Mouse (Mus musculus) fat pad, adult 2 months (tissue): ENCODE measurements around the gene Dhrs7b.
"Not testable (repeated sequence)": the region's sequence is repeated elsewhere in the genome, so short reads cannot be mapped to it uniquely, and the experiment has no call there.

Experiments used
- DNase-seq: peaks from one replicate; pipeline ENCODE4 v3.0.0-alpha.2; 2011; ENCODE audit warnings: low read depth, low spot score; ENCODE audit errors: extremely low read depth

The Dhrs7b gene

DNA sequence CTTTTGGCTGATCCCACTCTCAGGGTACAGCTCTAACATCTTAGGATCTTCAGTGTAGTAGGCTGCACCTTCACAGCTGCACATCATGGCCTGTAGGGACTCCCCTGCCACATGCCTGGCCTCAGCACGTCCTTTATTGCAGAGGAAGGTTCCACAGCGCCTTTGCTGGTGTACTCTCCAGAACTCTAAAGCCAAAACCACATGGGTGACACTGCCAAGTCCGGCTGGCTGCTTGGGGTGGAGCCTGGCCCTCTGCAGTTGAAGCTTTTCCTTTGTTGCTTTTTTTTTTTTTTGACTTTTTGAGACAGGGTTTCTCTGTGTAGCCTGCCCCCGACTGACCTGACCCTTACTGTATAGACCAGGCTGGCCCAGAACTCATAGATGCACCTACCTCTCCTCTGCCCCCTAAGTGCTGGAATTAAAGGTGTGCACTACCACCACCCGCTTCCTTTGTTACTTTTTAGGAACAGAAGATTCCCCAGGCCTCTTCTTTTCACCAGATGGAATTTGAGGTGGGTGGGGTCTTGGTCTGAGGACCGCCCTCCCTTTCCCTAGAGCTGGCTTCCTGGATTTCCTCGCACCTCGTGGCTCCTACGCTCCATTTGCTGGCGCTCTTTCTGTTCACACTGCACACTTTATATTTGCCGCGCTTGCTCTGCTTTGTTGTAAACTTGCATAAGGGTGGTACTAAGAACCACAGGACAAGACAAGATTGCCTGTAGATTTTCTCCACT, 11.2 kb downstream of the Dhrs7b start:
- no peak for DNase-seq

- no peak for DNase-seq
Observed at GRCm38 (mm10) chr11:60843412-60843811, 13.0 kb downstream of the Dhrs7b start.

DNA sequence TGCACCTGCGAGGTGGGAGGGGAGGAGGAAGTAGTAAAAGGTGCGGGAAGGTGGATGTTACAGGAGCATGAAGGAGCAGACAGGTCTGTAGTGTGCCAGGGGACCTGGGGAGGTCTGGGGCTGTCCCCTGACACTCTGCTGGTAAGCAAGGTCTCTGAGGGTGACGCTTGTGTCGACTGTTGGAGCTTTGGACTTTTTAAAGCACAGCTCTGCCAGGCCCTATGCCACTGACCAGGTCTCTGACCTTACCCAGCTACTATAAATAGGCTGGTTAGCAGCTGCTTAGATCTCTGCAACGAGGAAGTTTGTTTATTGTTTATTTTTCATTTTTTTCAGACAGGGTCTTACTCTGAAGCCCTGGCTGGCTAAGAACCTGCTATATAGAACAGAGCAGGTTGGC, 15.0 kb downstream of the Dhrs7b start:
- DNase-seq: no peak

GRCm38 (mm10) chr11:60856587-60856986, 26.2 kb downstream of the Dhrs7b start:
- no peak for DNase-seq

- DNase-seq: no peak
Observed at GRCm38 (mm10) chr11:60861993-60862392, 31.6 kb downstream of the Dhrs7b start.

- DNase-seq: no peak
Observed at GRCm38 (mm10) chr11:60863196-60863595, 32.8 kb downstream of the Dhrs7b start.

GRCm38 (mm10) chr11:60864166-60864565, 33.7 kb downstream of the Dhrs7b start:
- DNase-seq: no peak

DNA sequence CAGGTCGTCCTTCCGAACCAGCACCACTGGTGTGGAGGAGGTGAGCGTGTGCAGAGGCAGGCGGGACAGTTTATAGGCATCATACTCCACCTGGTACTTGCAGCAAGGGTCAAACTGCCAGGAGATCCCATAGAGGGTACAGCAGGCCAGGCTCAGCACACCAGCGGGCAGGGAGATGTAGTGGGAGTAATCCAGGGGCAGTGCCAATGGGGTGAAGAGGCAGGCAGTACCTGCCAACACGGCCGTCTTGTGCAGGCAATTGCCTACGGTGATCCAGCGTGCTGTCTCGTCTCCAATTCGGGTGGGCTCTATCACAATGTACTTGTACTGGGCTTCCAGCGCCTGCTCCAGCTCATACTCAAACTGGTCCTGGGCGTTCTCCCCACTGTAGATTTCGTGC, 34.5 kb downstream of the Dhrs7b start:
- DNase-seq: peak; percentile 70

DNA sequence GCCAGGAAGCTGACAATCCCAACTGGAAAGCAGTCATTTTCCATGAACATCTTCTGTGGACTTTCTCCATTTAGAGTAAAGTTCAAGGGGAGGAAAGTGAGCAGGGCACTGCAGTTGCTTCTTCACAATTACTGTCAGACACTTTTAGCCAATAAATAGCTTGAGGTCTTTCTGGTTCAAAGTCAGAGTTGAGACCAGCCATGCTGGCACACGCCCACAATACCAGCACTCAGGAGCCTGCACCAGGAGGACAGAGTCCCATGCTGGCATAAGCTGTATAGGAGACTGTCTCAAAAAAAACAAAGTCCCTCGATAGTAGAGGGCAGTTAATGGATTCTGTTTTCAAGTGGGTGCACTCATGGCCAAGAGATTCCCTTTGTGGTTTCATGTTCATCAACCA, 35.6 kb downstream of the Dhrs7b start:
- no peak for DNase-seq

GRCm38 (mm10) chr11:60867456-60867855, 37.0 kb downstream of the Dhrs7b start:
- no peak for DNase-seq

- DNase-seq: no peak
Observed at GRCm38 (mm10) chr11:60867904-60868303, 37.5 kb downstream of the Dhrs7b start.

DNA sequence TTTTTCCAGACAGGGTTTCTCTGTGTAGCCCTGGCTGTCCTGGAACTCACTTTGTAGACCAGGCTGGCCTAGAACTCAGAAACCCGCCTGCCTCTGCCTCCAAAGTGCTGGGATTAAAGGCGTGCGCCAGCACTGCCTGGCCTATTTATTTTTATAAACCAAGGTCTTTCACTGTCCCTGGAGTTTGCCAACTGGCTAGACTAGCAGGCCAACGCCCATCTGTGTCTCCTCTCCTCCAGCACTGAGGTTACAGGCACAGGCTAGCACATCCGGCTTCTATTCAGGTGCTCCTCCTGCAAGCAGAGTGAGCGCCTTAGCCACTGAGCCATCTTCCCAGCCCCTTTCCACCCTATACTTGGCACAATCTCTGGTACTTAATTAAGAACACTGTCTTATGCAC, 39.0 kb downstream of the Dhrs7b start:
- not testable (repeated sequence) for DNase-seq

DNA sequence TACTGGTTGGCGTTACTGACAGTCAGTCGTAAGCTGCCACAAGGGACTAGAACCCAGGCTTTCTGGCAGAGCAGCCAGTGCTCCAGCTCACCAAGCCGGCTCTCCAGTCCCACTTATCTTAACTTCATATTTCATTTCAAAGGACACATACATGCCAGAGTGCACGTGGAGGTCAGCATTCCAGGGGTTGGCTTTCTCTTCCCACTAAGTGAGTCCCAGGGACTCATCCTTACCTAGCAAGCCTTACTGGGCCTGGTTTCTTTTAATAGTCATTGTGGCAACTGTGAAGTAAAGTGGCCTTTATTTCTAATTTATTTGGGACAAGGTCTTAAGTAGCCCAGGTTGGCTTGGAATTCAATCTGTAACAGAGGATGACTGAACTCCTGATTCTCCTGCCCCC, 41.0 kb downstream of the Dhrs7b start:
- DNase-seq: no peak

DNA sequence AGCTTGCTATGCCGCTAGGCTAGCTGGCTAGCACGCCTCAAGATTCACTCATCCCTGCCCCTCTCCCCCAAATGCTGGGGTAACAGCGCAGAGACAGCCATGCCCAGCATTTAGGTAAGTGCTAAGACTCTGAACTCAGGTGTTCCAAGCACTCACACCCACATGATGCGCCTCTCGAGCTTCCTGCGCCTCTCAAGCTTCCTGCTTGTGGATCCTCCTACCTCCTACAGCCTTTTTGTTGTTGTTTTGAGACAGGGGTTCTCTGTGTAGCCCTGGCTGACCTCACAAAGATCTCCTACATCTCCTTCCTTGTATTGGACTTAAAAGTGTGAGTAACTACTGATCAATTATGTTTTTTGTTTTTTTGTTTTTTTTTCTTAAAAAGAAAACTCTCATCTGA, 42.7 kb downstream of the Dhrs7b start:
- no peak for DNase-seq

DNA sequence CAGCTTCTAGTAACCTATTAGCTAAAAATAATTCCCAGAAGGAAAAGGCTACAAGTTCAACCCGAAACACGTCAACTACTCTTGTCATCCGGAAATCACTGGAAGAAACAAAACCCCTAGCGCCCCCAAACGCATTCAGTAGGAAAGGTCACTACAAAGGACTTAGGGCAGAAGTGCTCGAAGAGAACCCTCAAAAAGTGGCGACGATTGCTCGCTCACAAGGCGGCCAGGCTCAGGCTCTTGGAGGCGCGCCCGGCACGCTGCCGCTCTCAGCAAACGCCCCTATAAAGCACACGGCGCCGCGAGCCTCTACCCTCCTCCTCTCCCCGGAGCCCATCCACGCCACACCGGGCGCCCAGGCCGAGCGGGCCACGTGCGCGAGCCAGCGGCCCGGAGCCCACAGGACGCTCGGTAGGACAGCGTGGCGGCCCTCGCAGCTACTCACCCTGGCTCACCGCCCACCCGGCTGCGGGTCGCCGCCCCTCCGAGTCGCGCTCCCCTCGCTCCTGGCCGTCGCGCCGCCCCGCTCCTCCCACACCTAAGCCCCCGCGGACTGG, 47.7 kb downstream of the Dhrs7b start:
- no peak for DNase-seq

DNA sequence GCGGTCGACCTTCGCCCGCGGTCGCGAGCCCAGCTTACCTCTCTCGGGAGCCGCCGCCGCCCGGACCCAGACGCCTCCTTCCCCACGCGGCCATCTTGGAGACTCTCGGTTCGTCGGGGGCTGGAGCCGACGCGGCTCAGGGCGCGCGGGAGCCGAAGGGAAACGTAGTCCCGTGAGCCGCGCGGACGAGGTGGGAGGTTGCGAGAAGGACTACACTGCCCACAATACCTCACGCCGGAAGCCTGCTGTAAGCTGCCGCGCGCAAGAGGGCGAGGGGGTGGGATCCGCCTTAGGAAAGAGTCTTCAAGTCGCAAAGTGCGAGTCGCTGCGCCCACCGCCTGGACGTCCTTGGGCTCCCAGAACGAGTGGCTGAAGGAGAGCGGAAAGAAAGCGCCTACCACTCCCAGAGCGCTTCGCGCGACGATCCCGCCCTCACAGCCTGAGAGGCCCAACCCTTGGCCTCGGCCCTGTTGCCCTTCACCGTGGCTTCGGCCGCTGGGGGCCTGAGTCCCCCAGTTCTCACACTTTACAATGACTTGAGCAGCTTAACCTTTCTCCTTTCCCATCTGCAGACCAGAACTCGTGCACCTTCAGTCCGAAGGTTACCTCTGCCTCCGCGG, 48.4 kb downstream of the Dhrs7b start, which contains the start of gene Tmem11:
TSS of gene Tmem11 (minus strand) at position 598 of the 620 bp plus-strand sequence.
- peak; percentile 85 for DNase-seq

DNA sequence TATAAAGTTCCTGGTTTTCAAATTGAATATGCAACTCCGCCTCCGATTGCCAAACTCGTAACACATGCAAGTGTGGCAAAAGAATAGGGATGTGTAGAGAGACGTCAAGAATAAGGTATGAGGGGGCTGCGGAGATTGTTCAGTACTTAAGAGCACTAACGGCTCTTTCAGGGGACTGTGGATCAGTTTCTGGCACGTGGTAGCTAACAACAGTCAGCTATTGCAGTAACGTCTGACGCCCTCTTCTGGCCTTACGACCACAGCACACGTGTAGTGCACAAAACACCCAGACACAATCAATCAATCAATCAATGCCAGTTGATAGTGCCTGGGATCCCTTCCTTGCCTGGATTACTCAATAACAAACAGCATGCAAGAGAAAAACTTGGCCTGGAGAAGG, 49.0 kb downstream of the Dhrs7b start:
- no peak for DNase-seq

GRCm38 (mm10) chr11:60880559-60880958, 50.1 kb downstream of the Dhrs7b start:
- DNase-seq: no peak

DNA sequence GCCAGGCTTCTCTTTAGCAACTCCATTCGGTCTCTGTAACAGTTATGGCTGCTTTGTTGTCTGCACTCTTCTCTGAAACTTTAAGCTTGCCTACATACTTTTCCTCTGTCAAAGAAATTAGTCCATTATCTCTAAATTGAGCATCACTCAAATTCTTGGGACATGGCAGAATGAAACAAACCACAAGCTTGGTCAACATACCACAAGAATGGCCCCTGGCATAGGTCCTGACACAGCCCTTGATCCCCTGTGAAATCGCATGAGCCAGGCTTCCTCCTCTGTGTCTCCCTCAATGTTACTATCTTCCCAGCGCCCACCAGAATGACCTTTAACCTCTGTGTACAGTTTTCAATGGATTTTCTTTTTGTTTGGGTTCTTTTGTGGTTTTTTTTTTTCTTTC, 52.0 kb downstream of the Dhrs7b start:
- DNase-seq: no peak

GRCm38 (mm10) chr11:60886986-60887385, 56.6 kb downstream of the Dhrs7b start:
- not testable (repeated sequence) for DNase-seq

GRCm38 (mm10) chr11:60889861-60890260, 59.4 kb downstream of the Dhrs7b start:
- DNase-seq: no peak

DNA sequence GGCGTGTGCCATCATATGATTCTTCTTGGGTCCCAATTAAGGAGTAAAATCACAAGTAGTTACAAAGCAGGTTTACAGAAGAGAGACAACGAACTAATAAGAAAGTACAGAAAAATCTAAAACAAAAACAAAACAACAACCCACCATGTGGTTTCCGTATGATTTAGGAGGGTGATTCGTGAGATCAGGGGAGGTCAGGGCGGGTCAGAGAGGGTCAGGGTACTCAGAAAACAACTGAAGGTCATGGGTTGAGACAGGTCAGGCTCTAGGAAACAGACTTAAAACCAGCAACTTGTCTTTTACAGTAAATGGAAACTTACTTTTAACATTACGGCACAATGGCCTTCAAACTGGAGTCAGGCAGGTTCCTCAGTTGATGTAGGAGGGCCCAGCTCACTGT, 59.9 kb downstream of the Dhrs7b start:
- DNase-seq: no peak
